Comparison of ENCODE assay signal across 9 mouse cellular contexts in the genomic region with DNA sequence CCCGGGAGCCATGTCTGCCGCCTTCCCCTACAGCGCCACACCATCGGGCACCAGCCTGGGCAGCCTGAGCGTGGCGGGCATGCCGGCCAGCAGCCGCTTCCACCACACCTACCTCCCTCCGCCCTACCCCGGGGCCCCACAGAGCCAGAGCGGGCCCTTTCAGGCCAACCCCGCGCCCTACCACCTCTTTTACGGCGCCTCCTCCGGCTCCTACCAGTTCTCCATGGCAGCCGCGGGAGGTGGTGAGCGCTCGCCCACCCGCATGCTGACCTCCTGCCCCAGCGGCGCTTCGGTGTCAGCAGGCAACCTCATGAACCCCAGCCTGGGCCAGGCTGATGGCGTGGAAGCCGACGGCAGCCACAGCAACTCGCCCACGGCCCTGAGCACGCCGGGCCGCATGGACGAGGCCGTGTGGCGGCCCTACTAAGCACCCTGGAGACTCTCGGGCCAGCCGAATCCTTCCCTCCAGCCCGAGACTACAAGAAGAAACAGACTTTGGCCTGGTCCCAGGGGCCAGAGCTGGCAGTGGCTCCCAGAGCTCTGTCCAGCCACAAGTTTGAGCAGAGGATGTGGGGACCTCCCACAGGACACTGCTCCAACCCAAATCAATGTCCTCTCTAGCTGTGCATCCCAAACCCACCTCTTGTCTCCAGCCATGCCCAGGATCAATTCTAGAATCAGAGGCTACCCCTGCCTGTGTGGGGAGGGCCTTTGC. TPM values are rescaled to one million over a fixed set of nuclear protein-coding genes. Genes with fewer than 3 reads are reported as not detected.
A peak's percentile ranks its signal among the peaks of the same experiment; 100 is the strongest.
DNase-seq lines count a peak whose midpoint lies in the region; ATAC-seq and TF ChIP-seq lines count a peak whose summit lies in the region.
"Had no signal": no experiment of that assay in that cellular context is flagged by ENCODE, and none has a peak within 500 bp of the region (broad histone marks: within the 10 kb centered on the region; RNA-seq: fewer than 3 reads in every experiment).

No protein-coding gene starts in this region.

- ATAC-seq in heart, embryonic 13.5 days (ENCODE audit: extremely low read depth, insufficient number of reproducible peaks, low FRiP score, low TSS enrichment), result no peak
- ATAC-seq in embryonic facial prominence, embryonic 13.5 days (ENCODE audit: insufficient number of reproducible peaks, insufficient read depth, low FRiP score, low TSS enrichment, low read depth), result no peak
- no peak; the same call in 1 of the 2 replicates for ATAC-seq in hindbrain, postnatal 0 days
- ATAC-seq in midbrain, embryonic 16.5 days, result no peak

- no peak for DNase-seq in heart, adult 11 months
- DNase-seq in hindbrain, postnatal 0 days (ENCODE audit: low spot score), result peak; percentile 24
- no peak for DNase-seq in layer of hippocampus, postnatal 36 days
- DNase-seq in testis, postnatal 14 days (ENCODE audit: low spot score), result no peak
- no peak for DNase-seq in c-Kit-positive CD71-positive TER-119-positive erythroid progenitor cells, embryonic 14.5 days (ENCODE audit: low spot score)

- H3K27me3 ChIP-seq in heart, embryonic 13.5 days (replicated peaks), result peaks cover 99% of the 10 kb centered on the region
- H3K27me3 ChIP-seq in embryonic facial prominence, embryonic 13.5 days, result peaks cover 76% of the 10 kb centered on the region
- no peaks in the 10 kb centered on the region for H3K27me3 ChIP-seq in hindbrain, postnatal 0 days (ENCODE audit: insufficient read depth, low read length)
- peaks cover 25% of the 10 kb centered on the region for H3K27me3 ChIP-seq in midbrain, embryonic 16.5 days (ENCODE audit: control insufficient read depth, insufficient read depth, low read depth, low read length)

- no peaks in the 10 kb centered on the region for H3K9me3 ChIP-seq in heart, embryonic 13.5 days
- H3K9me3 ChIP-seq in embryonic facial prominence, embryonic 13.5 days, result no peaks in the 10 kb centered on the region
- H3K9me3 ChIP-seq in hindbrain, postnatal 0 days (ENCODE audit: low read length), result no peaks in the 10 kb centered on the region
- H3K9me3 ChIP-seq in midbrain, embryonic 16.5 days (replicated peaks; ENCODE audit: control insufficient read depth, low read length, poor library complexity, severe bottlenecking), result no peaks in the 10 kb centered on the region

- peaks cover 23% of the 10 kb centered on the region for H3K4me1 ChIP-seq in heart, embryonic 13.5 days
- peaks cover 42% of the 10 kb centered on the region for H3K4me1 ChIP-seq in embryonic facial prominence, embryonic 13.5 days
- peaks cover 7% of the 10 kb centered on the region; the same call in 1 of the 2 replicates for H3K4me1 ChIP-seq in hindbrain, postnatal 0 days (ENCODE audit: insufficient read depth, low read length)
- peaks cover 5% of the 10 kb centered on the region for H3K4me1 ChIP-seq in midbrain, embryonic 16.5 days (ENCODE audit: control insufficient read depth, insufficient read depth, low read length)

- WGBS in heart, embryonic 13.5 days, result 9% methylated on average over 38 of the region's 38 CpGs
- 12% methylated on average over 38 of the region's 38 CpGs for WGBS in embryonic facial prominence, embryonic 13.5 days
- 6% methylated on average over 38 of the region's 38 CpGs for WGBS in hindbrain, postnatal 0 days
- 7% methylated on average over 36 of the region's 38 CpGs for WGBS in midbrain, embryonic 16.5 days

- H3K4me3 ChIP-seq in heart, embryonic 13.5 days, result peak overlapping the region; percentile 49
- H3K4me3 ChIP-seq in embryonic facial prominence, embryonic 13.5 days, result peak overlapping the region; percentile 14
- peak overlapping the region; percentile 18 for H3K4me3 ChIP-seq in hindbrain, postnatal 0 days (ENCODE audit: low read length)
- peak overlapping the region; percentile 18 for H3K4me3 ChIP-seq in midbrain, embryonic 16.5 days (ENCODE audit: low read depth, low read length)

- H3K27ac ChIP-seq in heart, embryonic 13.5 days (replicated peaks), result no peak overlapping the region
- no peak overlapping the region for H3K27ac ChIP-seq in embryonic facial prominence, embryonic 13.5 days
- H3K27ac ChIP-seq in hindbrain, postnatal 0 days, result no peak overlapping the region
- no peak overlapping the region for H3K27ac ChIP-seq in midbrain, embryonic 16.5 days (ENCODE audit: low read length)

- TF ChIP-seq CTCF in hindbrain, postnatal 0 days (IDR thresholded peaks at IDR 0.05; ENCODE audit: low read depth), result no peak

- peak overlapping the region; percentile 73 for H3K4me2 ChIP-seq in heart, embryonic 13.5 days
- peak overlapping the region; percentile 54 for H3K4me2 ChIP-seq in embryonic facial prominence, embryonic 13.5 days
- H3K4me2 ChIP-seq in hindbrain, postnatal 0 days (ENCODE audit: low read depth, low read length), result peak overlapping the region; percentile 47
- peak overlapping the region; percentile 53 for H3K4me2 ChIP-seq in midbrain, embryonic 16.5 days (ENCODE audit: low read length)

- H3K36me3 ChIP-seq in heart, embryonic 13.5 days, result no peaks in the 10 kb centered on the region
- H3K36me3 ChIP-seq in embryonic facial prominence, embryonic 13.5 days, result no peaks in the 10 kb centered on the region
- no peaks in the 10 kb centered on the region for H3K36me3 ChIP-seq in hindbrain, postnatal 0 days (ENCODE audit: insufficient read depth, low read length)
- no peaks in the 10 kb centered on the region for H3K36me3 ChIP-seq in midbrain, embryonic 16.5 days (ENCODE audit: control insufficient read depth, insufficient read depth, low read length)

- peak overlapping the region; percentile 71 for H3K9ac ChIP-seq in heart, embryonic 13.5 days
- peak overlapping the region; percentile 61 for H3K9ac ChIP-seq in embryonic facial prominence, embryonic 13.5 days
- H3K9ac ChIP-seq in hindbrain, postnatal 0 days (replicated peaks; ENCODE audit: low read length), result peak overlapping the region; percentile 28
- peak overlapping the region; percentile 48; the same call in 1 of the 2 replicates for H3K9ac ChIP-seq in midbrain, embryonic 16.5 days (ENCODE audit: low read depth, low read length)

RNA-seq across cellular contexts. Expression of gene Runx3, which starts 55.1 kb away (rescaled TPM):
- 0.05 and 0.17 TPM in 2 replicates for polyA plus RNA-seq in heart, embryonic 13.5 days (2015; fragmentation: Nextera tagmentation; extraction: Ambion mirVana)
- 3.1 and 3.9 TPM in 2 replicates for polyA plus RNA-seq in embryonic facial prominence, embryonic 13.5 days (2015; fragmentation: Nextera tagmentation; extraction: Ambion mirVana)
- total RNA-seq in hindbrain, postnatal 0 days (2014; rRNA removed), result not detected in 2 replicates
- not detected in 2 replicates for polyA plus RNA-seq in hindbrain, postnatal 0 days (2015; fragmentation: Nextera tagmentation; extraction: Ambion mirVana)
- not detected in 2 replicates for polyA plus RNA-seq in midbrain, embryonic 16.5 days (2015; fragmentation: Nextera tagmentation; extraction: Ambion mirVana)
- not detected for total RNA-seq in layer of hippocampus, postnatal 36 days (2021)
- total RNA-seq: left cerebral cortex, postnatal 14 days had no signal
